Mouse (Mus musculus): ENCODE results near the gene Tgfbr1.
"Not testable (repeated sequence)": the region's sequence is repeated elsewhere in the genome, so short reads cannot be mapped to it uniquely, and the experiment has no call there.

Tgfbr1 gene

DNA sequence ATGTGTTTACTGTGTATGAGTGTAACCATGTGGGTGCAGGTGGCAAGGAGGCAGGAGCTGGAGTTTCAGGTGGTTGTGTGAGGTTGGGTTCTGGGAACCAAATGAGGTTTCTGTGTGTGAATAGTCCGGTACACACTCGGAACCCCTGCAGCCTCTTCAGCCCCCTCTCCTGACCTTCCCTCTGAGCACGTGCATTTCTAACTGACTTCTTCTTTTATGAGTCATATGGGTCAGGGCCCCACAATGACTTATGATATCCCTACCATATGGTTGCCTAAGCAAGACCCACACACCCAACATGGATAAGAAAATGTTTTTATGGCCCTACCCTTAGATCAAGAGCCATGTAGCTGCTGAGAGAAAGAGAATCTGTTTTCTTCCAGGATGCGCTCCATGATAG is 6.0 kb upstream of the Tgfbr1 start:
- no peak for DNase-seq (ENCODE audit: low read depth, low spot score)

DNA sequence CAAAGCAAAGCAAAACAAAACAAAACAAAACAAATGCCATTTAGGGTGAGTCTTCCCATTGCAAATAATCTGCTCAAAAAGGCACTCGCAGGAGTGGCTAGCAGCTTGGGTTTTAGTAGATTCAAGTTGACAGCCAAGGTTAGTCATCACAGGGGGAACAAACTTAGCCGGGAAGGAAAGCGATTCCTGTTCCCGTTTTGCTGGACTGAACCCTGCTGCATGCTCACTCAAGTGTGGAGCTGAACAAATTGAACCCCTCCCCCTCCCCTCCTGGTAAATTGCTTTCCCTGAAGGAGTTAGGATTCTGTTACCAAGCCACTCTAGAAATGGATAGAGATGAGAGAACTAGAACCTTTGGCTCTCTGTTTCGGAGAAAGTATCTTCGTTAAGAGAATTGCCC is 3.3 kb upstream of the Tgfbr1 start:
- DNase-seq (ENCODE audit: low read depth, low spot score) = no peak

- no peak for DNase-seq (ENCODE audit: low read depth, low spot score)
Observed at GRCm38 (mm10) chr4:47351386-47352049, 1.5 kb upstream of the Tgfbr1 start.

GRCm38 (mm10) chr4:47352061-47352661 is 861 bp upstream of the Tgfbr1 start:
- DNase-seq (ENCODE audit: low read depth, low spot score) = no peak

DNA sequence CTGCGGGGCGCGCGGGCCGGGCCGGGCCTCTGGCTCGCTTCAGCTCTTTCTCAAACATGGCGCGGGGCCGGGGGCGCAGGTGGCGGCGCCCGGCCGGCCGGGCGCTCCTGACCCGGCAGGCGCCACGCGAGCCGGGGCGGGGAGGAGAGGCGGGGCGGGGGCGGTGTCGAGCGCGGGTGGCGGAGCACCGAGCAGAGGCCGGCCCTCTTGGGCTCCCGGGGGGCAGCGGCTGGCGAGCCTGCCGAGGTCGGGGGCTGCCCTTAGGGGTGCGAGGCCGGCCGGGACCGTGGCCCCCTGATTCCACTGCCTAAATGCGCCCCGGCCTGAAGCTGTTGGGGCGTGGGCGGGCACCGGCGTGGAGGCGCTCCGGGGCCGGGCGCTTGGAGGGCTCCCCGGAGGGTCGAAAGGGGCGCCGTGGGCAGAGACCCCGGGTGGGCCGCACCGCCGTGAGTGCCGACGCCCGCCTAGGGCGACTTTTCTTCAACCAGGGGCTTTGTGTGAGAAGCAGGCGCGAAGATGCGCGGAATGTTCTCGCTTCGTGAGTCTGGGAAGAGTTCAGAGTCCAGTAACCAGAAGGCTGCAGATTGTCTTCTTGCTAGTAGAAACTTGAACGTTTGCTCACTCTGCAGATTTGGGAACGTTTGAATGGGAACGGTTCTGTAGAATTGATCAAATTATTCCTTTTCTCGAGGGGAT is 542 bp downstream of the Tgfbr1 start:
- no peak for DNase-seq (ENCODE audit: low read depth, low spot score)

DNA sequence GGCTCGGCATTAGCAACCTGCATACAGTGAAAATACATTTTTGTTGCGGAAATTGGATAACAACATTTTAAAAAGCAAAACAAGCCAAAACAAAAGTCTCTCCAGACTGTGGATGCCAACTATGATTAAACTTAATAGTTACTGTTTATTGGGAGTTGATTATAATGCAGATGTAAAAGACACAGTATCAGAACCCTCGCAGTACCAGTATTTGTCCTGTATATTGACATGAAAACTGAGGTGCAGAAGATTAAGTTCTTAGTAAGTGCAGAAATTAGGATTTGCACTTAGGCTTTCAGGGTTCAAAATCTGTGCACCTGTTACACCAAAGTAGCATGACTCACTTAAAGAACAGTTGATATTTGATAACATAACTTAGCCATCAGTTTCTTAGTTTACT is 1.3 kb downstream of the Tgfbr1 start:
- no peak for DNase-seq (ENCODE audit: low read depth, low spot score)

DNA sequence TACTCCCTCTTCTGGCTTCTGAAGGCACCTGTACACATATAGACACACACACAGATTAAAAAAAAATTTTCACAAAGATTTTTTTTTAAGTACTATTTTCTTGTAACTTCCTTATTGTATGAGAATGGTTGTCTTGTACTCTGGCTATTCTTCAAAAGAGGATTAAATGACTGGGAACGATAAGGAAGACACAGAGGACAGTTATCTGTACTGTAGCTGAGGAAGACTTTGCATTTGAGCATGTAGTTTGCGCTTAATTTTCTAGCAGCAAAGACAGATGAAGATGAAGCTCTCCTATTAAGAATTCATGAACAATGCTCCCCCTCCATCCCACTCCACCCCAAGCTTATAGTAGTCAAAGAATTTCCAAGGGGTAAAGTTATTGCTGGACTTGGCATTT is 9.6 kb downstream of the Tgfbr1 start:
- DNase-seq (ENCODE audit: low read depth, low spot score) = no peak

DNA sequence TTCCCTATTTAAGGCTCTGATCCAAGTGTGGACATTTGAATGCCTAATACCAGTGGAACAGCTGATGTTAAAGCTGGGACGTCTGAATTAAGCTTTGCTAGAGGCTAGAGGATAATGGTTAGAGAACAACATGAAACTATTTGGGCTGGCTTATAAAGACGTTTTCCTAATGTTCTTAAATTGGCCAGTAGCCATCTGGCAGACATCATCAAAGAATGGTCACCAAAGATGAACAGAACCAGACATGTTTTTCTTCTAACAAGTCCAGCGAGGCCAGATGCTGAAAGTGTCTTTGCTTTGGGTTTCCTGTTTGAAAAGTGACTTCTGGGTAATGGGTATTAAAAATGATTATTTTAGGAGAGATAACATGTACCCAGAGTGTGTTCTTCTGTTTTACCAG is 10.1 kb downstream of the Tgfbr1 start:
- no peak for DNase-seq (ENCODE audit: low read depth, low spot score)

DNA sequence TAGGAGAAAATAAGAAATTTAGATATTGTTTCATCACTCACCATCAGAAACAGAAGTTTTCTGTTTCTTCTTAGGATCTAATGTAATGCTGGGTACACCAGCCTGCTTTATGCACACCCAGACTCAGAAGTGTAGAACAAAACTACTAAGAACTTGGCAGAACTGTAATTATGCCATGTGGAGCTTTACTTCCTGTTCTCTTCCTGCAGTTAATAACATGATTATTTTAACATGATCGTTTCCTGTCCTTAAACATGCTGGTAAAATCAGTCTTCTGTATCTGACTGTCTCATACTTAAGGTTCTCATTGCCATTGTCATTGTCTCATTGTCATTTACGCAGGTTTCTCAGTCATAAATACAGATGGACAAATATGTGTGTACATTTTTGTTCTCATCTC is 15.7 kb downstream of the Tgfbr1 start:
- no peak for DNase-seq (ENCODE audit: low read depth, low spot score)

GRCm38 (mm10) chr4:47378716-47379115 is 25.7 kb downstream of the Tgfbr1 start:
- DNase-seq (ENCODE audit: low read depth, low spot score) = no peak

GRCm38 (mm10) chr4:47382426-47382825 is 29.4 kb downstream of the Tgfbr1 start:
- no peak for DNase-seq (ENCODE audit: low read depth, low spot score)

- DNase-seq (ENCODE audit: low read depth, low spot score) = not testable (repeated sequence)
Observed at GRCm38 (mm10) chr4:47391926-47392325, 38.9 kb downstream of the Tgfbr1 start.

DNA sequence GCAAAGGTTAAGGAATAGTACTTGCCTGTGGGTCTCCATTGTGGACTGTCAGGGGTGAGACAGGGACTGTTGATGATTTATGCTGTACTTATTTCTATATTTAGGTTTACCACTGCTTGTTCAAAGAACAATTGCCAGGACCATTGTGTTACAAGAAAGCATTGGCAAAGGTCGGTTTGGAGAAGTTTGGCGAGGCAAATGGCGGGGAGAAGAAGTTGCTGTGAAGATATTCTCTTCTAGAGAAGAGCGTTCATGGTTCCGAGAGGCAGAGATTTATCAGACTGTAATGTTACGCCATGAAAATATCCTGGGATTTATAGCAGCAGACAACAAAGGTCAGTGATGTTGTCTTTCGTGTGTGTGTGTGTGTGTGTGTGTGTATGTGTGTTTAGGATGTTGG is 43.2 kb downstream of the Tgfbr1 start:
- DNase-seq (ENCODE audit: low read depth, low spot score) = no peak

DNA sequence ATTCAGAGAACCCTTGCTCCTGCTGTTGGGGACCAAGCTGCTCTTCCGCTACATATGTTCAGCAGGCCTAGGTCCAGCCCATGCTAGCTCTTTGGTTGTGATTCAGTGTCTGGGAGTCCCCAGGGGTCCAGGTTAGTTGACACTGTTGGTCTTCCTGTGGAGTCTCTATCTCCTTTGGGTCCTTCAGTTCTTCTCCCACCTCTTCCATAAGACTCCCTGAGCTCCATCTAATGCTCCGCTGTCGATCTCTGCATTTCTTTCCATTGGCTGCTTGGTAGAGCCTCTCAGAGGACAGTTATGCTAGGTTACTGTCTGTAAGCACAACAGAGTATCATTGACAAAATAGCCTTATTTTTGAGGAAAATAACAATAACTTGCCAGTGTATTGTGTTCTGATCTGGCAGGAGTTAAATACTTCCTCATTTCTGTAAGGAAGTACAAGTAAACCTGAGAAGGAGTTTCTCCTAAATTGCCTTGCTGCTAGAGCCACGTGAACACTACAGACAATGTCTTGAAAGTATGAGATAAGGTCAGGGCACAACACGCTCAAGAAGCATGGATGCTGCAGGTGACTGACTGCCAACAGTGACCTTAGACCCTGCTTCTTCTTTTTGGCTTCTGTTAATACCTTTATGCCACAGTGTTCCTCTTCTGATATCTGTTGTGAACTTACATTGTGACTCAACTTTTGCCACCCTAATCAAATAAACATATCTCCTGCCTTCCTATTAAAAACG is 45.1 kb downstream of the Tgfbr1 start:
- DNase-seq (ENCODE audit: low read depth, low spot score) = no peak

DNA sequence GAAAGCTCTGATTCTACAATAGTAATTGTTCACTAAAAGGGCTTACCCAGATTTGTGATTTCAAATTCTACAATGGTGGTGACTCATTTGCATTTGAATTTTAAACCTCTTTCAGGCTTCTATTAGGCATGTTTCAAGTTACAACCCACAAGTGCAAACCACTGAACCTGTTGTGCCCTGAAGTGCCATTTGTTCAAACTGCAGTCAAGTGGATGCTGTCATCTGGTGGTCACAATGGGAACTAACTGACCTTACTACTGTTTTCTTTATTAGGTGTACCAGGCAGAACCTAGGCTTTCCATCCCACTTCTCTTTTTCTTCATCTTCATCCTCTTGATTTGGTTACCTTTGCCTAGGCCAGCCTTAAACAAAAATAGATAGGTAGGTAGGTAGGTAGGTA is 46.8 kb downstream of the Tgfbr1 start:
- no peak for DNase-seq (ENCODE audit: low read depth, low spot score)

DNA sequence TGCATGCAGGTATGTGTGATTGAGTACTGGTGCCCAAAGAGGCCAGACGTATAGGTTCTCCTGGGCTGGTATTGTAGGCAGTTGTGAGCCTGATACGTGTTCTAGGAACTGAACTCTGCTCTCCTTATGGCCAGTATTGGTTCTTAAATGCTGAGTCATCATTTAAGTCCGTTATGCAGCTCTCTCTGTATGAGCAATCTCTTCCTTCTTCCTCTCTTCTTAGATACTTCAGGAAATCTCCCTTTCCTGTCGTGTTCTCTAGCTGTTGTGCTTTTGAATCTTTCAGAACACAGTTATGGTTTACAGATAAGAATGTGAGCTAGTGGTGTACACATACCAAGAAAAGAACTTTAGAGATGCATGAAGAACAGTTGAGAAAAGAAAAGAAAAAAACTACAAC is 47.3 kb downstream of the Tgfbr1 start:
- no peak for DNase-seq (ENCODE audit: low read depth, low spot score)

DNA sequence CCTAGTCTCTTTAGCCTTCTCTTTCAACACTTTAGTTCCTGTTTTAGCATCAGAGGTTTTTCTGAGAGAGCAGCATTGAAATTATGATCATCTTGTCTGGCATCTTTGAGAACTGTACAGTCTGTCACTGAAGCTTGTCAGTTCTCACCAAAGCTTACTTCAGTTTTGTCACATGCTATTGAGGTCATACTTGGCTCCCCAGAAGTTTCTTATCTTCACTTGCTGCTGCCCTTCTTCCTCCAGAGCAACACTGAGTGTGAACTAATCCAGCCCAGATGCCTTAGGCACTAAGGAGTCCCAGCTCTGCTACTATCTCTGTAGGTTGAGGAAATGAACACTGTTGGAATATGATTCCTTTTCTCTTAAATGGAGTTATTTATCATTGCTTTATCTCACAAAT is 49.2 kb downstream of the Tgfbr1 start:
- no peak for DNase-seq (ENCODE audit: low read depth, low spot score)

GRCm38 (mm10) chr4:47404536-47404935 is 51.5 kb downstream of the Tgfbr1 start:
- DNase-seq (ENCODE audit: low read depth, low spot score) = no peak

- DNase-seq (ENCODE audit: low read depth, low spot score) = no peak
Observed at GRCm38 (mm10) chr4:47407161-47407560, 54.1 kb downstream of the Tgfbr1 start.

DNA sequence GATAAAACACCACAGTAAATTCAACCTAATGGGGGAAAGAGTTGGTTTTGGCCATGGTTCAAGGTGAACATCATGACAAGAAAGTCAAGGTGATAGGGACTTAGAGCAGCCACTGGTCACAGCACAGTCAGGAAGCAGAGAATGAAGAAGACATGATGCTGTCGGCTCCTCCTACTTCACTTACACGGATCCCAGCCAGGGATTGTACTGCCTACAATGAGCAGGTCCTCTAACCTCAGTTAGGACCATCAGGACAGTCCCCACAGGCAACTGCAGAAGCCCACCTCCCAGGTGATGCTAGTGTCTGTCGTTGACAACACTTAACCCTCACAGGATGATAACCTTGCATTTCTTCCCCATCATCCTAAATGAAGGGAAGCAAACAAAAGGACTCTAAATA is 64.8 kb downstream of the Tgfbr1 start:
- DNase-seq (ENCODE audit: low read depth, low spot score) = no peak

DNA sequence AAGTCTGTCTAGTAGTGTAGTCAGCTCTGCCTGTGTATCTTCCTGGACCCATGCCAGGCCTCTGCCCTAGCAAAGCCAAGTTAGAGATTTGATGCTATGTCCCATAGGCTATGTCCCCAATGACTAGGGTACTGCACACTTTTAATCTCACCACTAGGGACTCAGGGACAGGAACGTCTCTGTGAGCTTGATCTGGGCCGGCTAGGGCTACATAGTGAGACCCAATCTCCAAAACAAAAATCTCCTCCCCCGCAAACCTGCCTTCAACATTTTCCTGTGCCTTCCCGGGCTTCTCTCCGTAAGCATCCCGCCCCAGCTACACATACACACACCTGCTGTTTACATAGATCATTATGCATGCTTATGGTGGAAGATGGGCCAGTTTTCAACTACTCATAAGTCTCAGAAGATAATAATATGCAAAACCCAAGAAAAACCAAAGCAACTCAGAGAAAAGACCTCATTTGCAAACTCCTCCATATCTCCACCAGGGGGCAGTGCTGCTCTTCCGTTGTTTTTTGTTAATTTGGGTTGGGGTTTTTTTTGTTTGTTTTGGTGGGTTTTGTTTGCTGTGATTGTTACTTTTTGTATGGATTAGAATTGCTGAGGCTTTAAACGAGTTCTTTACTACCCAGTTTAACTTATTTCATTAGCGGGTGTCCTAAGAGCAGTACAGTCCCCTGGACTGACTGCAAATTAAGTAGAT is 66.4 kb downstream of the Tgfbr1 start:
- no peak for DNase-seq (ENCODE audit: low read depth, low spot score)

GRCm38 (mm10) chr4:47420191-47420590 is 67.2 kb downstream of the Tgfbr1 start:
- no peak for DNase-seq (ENCODE audit: low read depth, low spot score)
